Mouse (Mus musculus) lung, embryonic 15.5 days (tissue): Measurements from ENCODE around the gene Syt14. TPM values are rescaled to one million over a fixed set of nuclear protein-coding genes. Genes with fewer than 3 reads are reported as not detected.

Source experiments
- ATAC-seq: fragments of 200-750 bp; cut with Nextera tagmentation; 2 replicates; pipeline ENCODE4 v1.8.0; 2017; ENCODE audit warnings: moderate number of reproducible peaks, borderline replicate concordance; ENCODE audit not compliant: low FRiP score, low TSS enrichment; ENCODE audit errors: extremely low read depth
- H3K27ac ChIP-seq: fragments of 300-500 bp; sonication (generic); 2 replicates; pipeline ENCODE4 v1.5.1; 2015; ENCODE audit warnings: moderate library complexity, mild to moderate bottlenecking, inconsistent platforms
- H3K27me3 ChIP-seq: fragments of 300-500 bp; sonication (generic); 2 replicates; pipeline ENCODE4 v1.6.1; 2015; ENCODE audit warnings: inconsistent platforms
- H3K36me3 ChIP-seq: fragments of 300-500 bp; sonication (generic); 2 replicates; pipeline ENCODE4 v1.6.1; 2015; ENCODE audit warnings: inconsistent platforms
- H3K4me1 ChIP-seq: fragments of 300-500 bp; sonication (generic); 2 replicates; pipeline ENCODE4 v1.6.1; 2015; ENCODE audit warnings: inconsistent platforms
- H3K4me2 ChIP-seq: fragments of 300-500 bp; sonication (generic); 2 replicates; pipeline ENCODE4 v1.6.1; 2015; ENCODE audit warnings: inconsistent platforms, mild to moderate bottlenecking, moderate library complexity
- H3K4me3 ChIP-seq: fragments of 300-500 bp; sonication (generic); 2 replicates; pipeline ENCODE4 v1.5.1; 2015; ENCODE audit warnings: mild to moderate bottlenecking, inconsistent platforms
- H3K9ac ChIP-seq: fragments of 300-500 bp; sonication (generic); 2 replicates; pipeline ENCODE4 v1.6.1; 2015; ENCODE audit warnings: inconsistent platforms
- H3K9me3 ChIP-seq: fragments of 300-500 bp; sonication (generic); 2 replicates; pipeline ENCODE4 v1.6.1; 2016; ENCODE audit warnings: inconsistent platforms
- WGBS: fragments of 180-500 bp; shearing (Covaris S2); methylation state at CpG from one replicate; pipeline ENCODE4 v1.1.7; 2015; 5-methylcytosine and 5-hydroxymethylcytosine counted together
- polyA plus RNA-seq: library from polyadenylated mRNA; unstranded; fragments of >200 nt; fragmentation: Nextera tagmentation; extraction: Ambion mirVana; gene quantifications from 2 replicates; pipeline ENCODE4 v1.2.1, GENCODE M21; 2015

The Syt14 gene
- polyA plus RNA-seq, 1 experiment from 2014 or later, result 0.93 TPM

DNA sequence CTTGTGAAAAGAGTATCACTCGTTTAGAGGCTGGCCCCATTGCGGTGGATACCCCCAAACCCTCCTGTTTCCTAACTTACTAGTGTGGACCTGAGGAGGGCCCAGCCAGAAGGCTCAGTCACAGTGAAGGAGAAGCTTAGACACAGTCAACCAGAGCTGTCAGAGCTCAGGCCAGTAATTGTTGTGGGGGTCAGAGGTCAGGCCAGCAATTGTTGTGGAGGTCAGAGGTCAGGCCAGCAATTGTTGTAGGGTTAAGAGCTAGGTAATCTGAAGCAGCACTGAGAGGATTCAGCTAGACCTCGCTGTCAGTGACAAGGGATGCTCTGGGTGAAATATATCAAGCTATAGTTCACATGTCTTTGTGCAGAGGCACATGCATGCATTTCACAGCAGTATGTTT, 188.3 kb downstream of the Syt14 start:
- H3K4me1 ChIP-seq, result peaks cover 25% of the 10 kb centered on the region
- no peak for ATAC-seq
- no peaks in the 10 kb centered on the region for H3K9me3 ChIP-seq
- no peak overlapping the region for H3K9ac ChIP-seq
- peaks cover 42% of the 10 kb centered on the region for H3K36me3 ChIP-seq
- no peak overlapping the region for H3K4me2 ChIP-seq
- no peak overlapping the region for H3K27ac ChIP-seq
- H3K4me3 ChIP-seq, result no peak overlapping the region
- H3K27me3 ChIP-seq, result no peaks in the 10 kb centered on the region
- WGBS, result 69% methylated on average over 3 of the region's 3 CpGs

Other genes with a start within 250 kb of the Syt14 start
- gene Sertad4, start 180.0 kb downstream of the Syt14 start, polyA plus RNA-seq, result 18.9 and 20.9 TPM in 2 replicates
- 7.0 and 7.4 TPM in 2 replicates for gene Diexf, start 94.5 kb upstream of the Syt14 start, polyA plus RNA-seq
- gene Irf6, start 117.3 kb upstream of the Syt14 start, polyA plus RNA-seq, result 14.9 and 15.4 TPM in 2 replicates
- gene A130010J15Rik, start 132.3 kb upstream of the Syt14 start, polyA plus RNA-seq, result 13.6 and 14.1 TPM in 2 replicates
- gene Traf3ip3, start 165.9 kb upstream of the Syt14 start, polyA plus RNA-seq, result 2.9 and 3.8 TPM in 2 replicates
- 38.1 and 43.9 TPM in 2 replicates for gene Lamb3, start 171.9 kb upstream of the Syt14 start, polyA plus RNA-seq
- 19.3 and 27.1 TPM in 2 replicates for gene Hsd11b1, start 228.3 kb upstream of the Syt14 start, polyA plus RNA-seq
- 148 and 169 TPM in 2 replicates for gene G0s2, start 237.4 kb upstream of the Syt14 start, polyA plus RNA-seq